8 mouse cellular contexts compared by ENCODE assay signal in genomic region chr19:23136202-23136850, GRCm38 (mm10). TPM values are rescaled to one million over a fixed set of nuclear protein-coding genes. Genes with fewer than 3 reads are reported as not detected.
DNase-seq lines count a peak whose midpoint lies in the region; ATAC-seq and TF ChIP-seq lines count a peak whose summit lies in the region.

No protein-coding gene starts in this region.

- peaks cover 32% of the 10 kb centered on the region for H3K27me3 ChIP-seq in embryonic facial prominence, embryonic 15.5 days
- peaks cover 17% of the 10 kb centered on the region for H3K27me3 ChIP-seq in heart, embryonic 15.5 days
- no peaks in the 10 kb centered on the region for H3K27me3 ChIP-seq in kidney, postnatal 0 days (ENCODE audit: insufficient read depth, low read length)

- peak; percentile 49 to 68 for DNase-seq in frontal cortex, adult 2 months (ENCODE audit: extremely low spot score in 1 of 2, low spot score in 1 of 2)
- DNase-seq in adrenal gland, postnatal 36 days: peak; percentile 66 to 74
- DNase-seq in kidney, postnatal 0 days (ENCODE audit: low spot score): peak; percentile 54
- DNase-seq in lung, postnatal 10 days: peak; percentile 72
- DNase-seq in skeletal muscle tissue, adult 2 months (ENCODE audit: low read depth, low spot score): peak; percentile 84

- peak overlapping the region; percentile 29; the same call in 1 of the 2 replicates for H3K9ac ChIP-seq in embryonic facial prominence, embryonic 15.5 days
- peak overlapping the region; percentile 47 for H3K9ac ChIP-seq in heart, embryonic 15.5 days
- peak overlapping the region; percentile 60; the same call in 1 of the 2 replicates for H3K9ac ChIP-seq in kidney, postnatal 0 days (ENCODE audit: low read depth, low read length)

- no peak for TF ChIP-seq CTCF in kidney, postnatal 0 days (IDR thresholded peaks at IDR 0.05; ENCODE audit: low read depth)

- ATAC-seq in frontal cortex, adult (ENCODE audit: low TSS enrichment): no peak
- ATAC-seq in embryonic facial prominence, embryonic 15.5 days (ENCODE audit: insufficient number of reproducible peaks, low FRiP score, low TSS enrichment, low read depth): no peak
- no peak for ATAC-seq in heart, embryonic 15.5 days (replicated peaks; ENCODE audit: insufficient number of reproducible peaks, insufficient read depth, low FRiP score, low read depth)
- peak; percentile 1 for ATAC-seq in kidney, postnatal 0 days (replicated peaks; ENCODE audit: low FRiP score, low read depth)

- H3K4me2 ChIP-seq in embryonic facial prominence, embryonic 15.5 days (replicated peaks): peak overlapping the region; percentile 96
- H3K4me2 ChIP-seq in heart, embryonic 15.5 days: peak overlapping the region; percentile 95
- H3K4me2 ChIP-seq in kidney, postnatal 0 days (ENCODE audit: low read length): peak overlapping the region; percentile 64

- H3K4me3 ChIP-seq in embryonic facial prominence, embryonic 15.5 days (replicated peaks): peak overlapping the region; percentile 47
- peak overlapping the region; percentile 55 for H3K4me3 ChIP-seq in heart, embryonic 15.5 days
- H3K4me3 ChIP-seq in kidney, postnatal 0 days (replicated peaks; ENCODE audit: low read depth, low read length): peak overlapping the region; percentile 27; the same call in 1 of the 2 replicates

- H3K36me3 ChIP-seq in embryonic facial prominence, embryonic 15.5 days: no peaks in the 10 kb centered on the region
- H3K36me3 ChIP-seq in heart, embryonic 15.5 days: no peaks in the 10 kb centered on the region
- H3K36me3 ChIP-seq in kidney, postnatal 0 days (ENCODE audit: insufficient read depth, low read length): no peaks in the 10 kb centered on the region

- whole genome bisulfite sequencing in embryonic facial prominence, embryonic 15.5 days: 3% methylated on average over 27 of the region's 27 CpGs
- 5% methylated on average over 27 of the region's 27 CpGs for WGBS in heart, embryonic 15.5 days
- WGBS in kidney, postnatal 0 days: 4% methylated on average over 27 of the region's 27 CpGs

- no peaks in the 10 kb centered on the region for H3K9me3 ChIP-seq in embryonic facial prominence, embryonic 15.5 days (replicated peaks)
- no peaks in the 10 kb centered on the region for H3K9me3 ChIP-seq in heart, embryonic 15.5 days (replicated peaks)
- H3K9me3 ChIP-seq in kidney, postnatal 0 days (replicated peaks; ENCODE audit: low read length): no peaks in the 10 kb centered on the region

- peak overlapping the region; percentile 58; the same call in 1 of the 2 replicates for H3K27ac ChIP-seq in embryonic facial prominence, embryonic 15.5 days (replicated peaks)
- peak overlapping the region; percentile 25; the same call in 1 of the 2 replicates for H3K27ac ChIP-seq in heart, embryonic 15.5 days
- peak overlapping the region; percentile 93 for H3K27ac ChIP-seq in kidney, postnatal 0 days

- peaks cover 43% of the 10 kb centered on the region for H3K4me1 ChIP-seq in embryonic facial prominence, embryonic 15.5 days
- peaks cover 33% of the 10 kb centered on the region for H3K4me1 ChIP-seq in heart, embryonic 15.5 days (replicated peaks)
- peaks cover 32% of the 10 kb centered on the region for H3K4me1 ChIP-seq in kidney, postnatal 0 days (replicated peaks; ENCODE audit: insufficient read depth, low read length)

RNA-seq across cellular contexts. Expression of gene Klf9, which starts 4.7 kb away (rescaled TPM):
- polyA plus RNA-seq in frontal cortex, adult 2 months (2012; rRNA removed): 87.8 and 94.2 TPM in 2 replicates
- 10 to 100 TPM; 79.4 to 87.7 TPM for total RNA-seq in adrenal gland, postnatal 36 days (2021)
- polyA plus RNA-seq in embryonic facial prominence, embryonic 15.5 days (2015; fragmentation: Nextera tagmentation; extraction: Ambion mirVana): 6.9 and 7.5 TPM in 2 replicates
- polyA plus RNA-seq in heart, embryonic 15.5 days (2015; fragmentation: Nextera tagmentation; extraction: Ambion mirVana): 3.1 and 3.4 TPM in 2 replicates
- 14.3 and 16.1 TPM in 2 replicates for polyA plus RNA-seq in kidney, postnatal 0 days (2015; fragmentation: Nextera tagmentation; extraction: Ambion mirVana)

Comparison
In these comparisons a context has a peak if more than half of its experiments do, and no peak if none do; other contexts are left out.
1. H3K27ac ChIP-seq: peak in every context shown above with its lines; median percentile 93 in kidney, postnatal 0 days; 58 in embryonic facial prominence, embryonic 15.5 days; 25 in heart, embryonic 15.5 days.